Mouse (Mus musculus) limb, embryonic 14.5 days (tissue): ENCODE data around the gene Ldhc. TPM values are rescaled to one million over a fixed set of nuclear protein-coding genes. Genes with fewer than 3 reads are reported as not detected.
"Not testable (repeated sequence)": the region's sequence is repeated elsewhere in the genome, so short reads cannot be mapped to it uniquely, and the experiment has no call there.

Experiments used
- ATAC-seq: fragments of 200-750 bp; cut with Nextera tagmentation; 2 replicates; pipeline ENCODE4 v1.8.0; 2017; ENCODE audit warnings: low read depth, moderate number of reproducible peaks, moderate TSS enrichment; ENCODE audit not compliant: low FRiP score
- DNase-seq: peaks from one replicate; pipeline ENCODE4 v3.0.0-alpha.2; 2015; ENCODE audit warnings: low spot score
- H3K27ac ChIP-seq: fragments of 300-500 bp; sonication (generic); replicated peaks from 2 replicates; pipeline ENCODE4 v1.5.1; 2014; ENCODE audit warnings: low read depth, mild to moderate bottlenecking, low read length, moderate library complexity, mixed read lengths
- H3K27me3 ChIP-seq: fragments of 300-500 bp; sonication (generic); 2 replicates; pipeline ENCODE4 v1.6.1; 2014; ENCODE audit warnings: low read length, mixed read lengths; ENCODE audit not compliant: control insufficient read depth, insufficient read depth
- H3K36me3 ChIP-seq: fragments of 300-500 bp; sonication (generic); 2 replicates; pipeline ENCODE4 v1.6.1; 2014; ENCODE audit warnings: mild to moderate bottlenecking, low read length, moderate library complexity, mixed read lengths; ENCODE audit not compliant: control insufficient read depth, insufficient read depth
- H3K4me1 ChIP-seq: fragments of 300-500 bp; sonication (generic); 2 replicates; pipeline ENCODE4 v1.6.1; 2014; ENCODE audit warnings: antibody characterized with exemption, low read length, mixed read lengths; ENCODE audit not compliant: control insufficient read depth, insufficient read depth
- H3K4me2 ChIP-seq: fragments of 300-500 bp; sonication (generic); replicated peaks from 2 replicates; pipeline ENCODE4 v1.6.1; 2014; ENCODE audit warnings: low read depth, mild to moderate bottlenecking, low read length, moderate library complexity; ENCODE audit not compliant: severe bottlenecking
- H3K4me3 ChIP-seq: fragments of 300-500 bp; sonication (generic); replicated peaks from 2 replicates; pipeline ENCODE4 v1.5.1; 2014; ENCODE audit warnings: low read length
- H3K9ac ChIP-seq: fragments of 300-500 bp; sonication (generic); 2 replicates; pipeline ENCODE4 v1.6.1; 2014; ENCODE audit warnings: mild to moderate bottlenecking, low read depth, low read length, moderate library complexity; ENCODE audit not compliant: severe bottlenecking
- H3K9me3 ChIP-seq: fragments of 300-500 bp; sonication (generic); 2 replicates; pipeline ENCODE4 v1.6.1; 2016; ENCODE audit warnings: low read length; ENCODE audit not compliant: control insufficient read depth
- POLR2A ChIP-seq: fragments of 200-500 bp; IDR thresholded peaks from 2 replicates; pipeline ENCODE4 v1.8.0; 2012; ENCODE audit warnings: inconsistent platforms, mild to moderate bottlenecking, moderate library complexity, borderline replicate concordance; ENCODE audit not compliant: insufficient read depth, insufficient read length; ENCODE audit errors: extremely low read depth
- WGBS: fragments of 180-500 bp; shearing (Covaris S2); extraction: QIAGEN DNeasy Blood & Tissue Kit; methylation state at CpG from one replicate; pipeline ENCODE4 v1.1.7; 2014; 5-methylcytosine and 5-hydroxymethylcytosine counted together
- polyA plus RNA-seq, 2 experiments: library from polyadenylated mRNA; depleted of rRNA in 1 of 2; stranded (reverse) in 1 of 2; unstranded in 1 of 2; fragments of >200 nt; fragmentation: Nextera tagmentation in 1 of 2; extraction: Ambion mirVana in 1 of 2; gene quantifications; 2 replicates each; pipeline versions ENCODE4 v1.2.1 to v1.2.3; 2012 to 2014

Ldhc gene
- polyA plus RNA-seq, 2 experiments: not detected

- TF ChIP-seq POLR2A: no peak
- Histone ChIP-seq H3K4me3 (no peak overlapping the region), H3K4me1 (no peaks in the 10 kb centered on the region), H3K27ac (no peak overlapping the region), H3K27me3 (no peaks in the 10 kb centered on the region), H3K9ac (no peak overlapping the region), H3K4me2 (no peak overlapping the region), H3K36me3 (no peaks in the 10 kb centered on the region), H3K9me3 (no peaks in the 10 kb centered on the region)
- WGBS: 88% methylated on average over 12 of the region's 12 CpGs
- ATAC-seq (no peak), DNase-seq (no peak)
These were observed 31.1 kb upstream of the Ldhc start for GRCm38 (mm10) chr7:46829911-46830310.

DNA sequence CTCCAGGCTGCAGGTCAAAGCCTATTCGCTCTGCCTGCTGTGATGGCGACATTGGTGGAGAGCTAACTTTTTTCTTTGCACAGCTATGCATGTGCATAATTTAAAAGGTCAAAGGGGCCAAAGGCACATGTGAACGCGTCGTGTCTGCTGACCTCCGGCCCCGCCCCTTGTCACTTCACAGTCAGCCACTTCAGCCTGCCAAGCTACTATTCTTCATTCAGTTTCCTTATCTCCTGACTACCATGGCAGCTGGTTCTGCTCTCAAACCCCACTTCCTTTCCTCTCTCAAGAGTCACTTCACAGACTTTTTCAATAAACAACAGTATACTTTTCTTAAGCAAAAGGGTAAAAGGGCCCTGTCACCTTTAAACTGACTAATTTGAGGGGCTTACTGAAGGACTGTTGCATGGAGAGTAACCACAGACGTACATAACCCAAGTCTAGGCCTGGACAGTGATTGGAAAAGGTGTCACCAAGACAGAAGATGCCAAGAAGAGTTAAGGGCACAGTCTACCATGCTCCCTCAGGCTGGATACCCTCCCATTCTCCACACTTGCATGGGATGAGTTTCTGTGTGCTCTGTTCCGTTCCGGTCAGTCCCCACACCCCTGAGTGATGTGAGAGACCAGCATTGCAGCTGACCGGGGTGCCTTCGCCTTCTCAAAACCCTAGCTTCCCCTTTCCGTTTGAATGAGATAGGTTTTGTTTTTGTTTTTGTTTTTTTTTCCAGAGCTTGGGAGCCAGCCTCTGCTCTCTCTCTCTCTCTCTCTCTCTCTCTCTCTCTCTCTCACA is 30.0 kb upstream of the Ldhc start:
- H3K36me3 ChIP-seq: no peaks in the 10 kb centered on the region
- 57% methylated on average over 13 of the region's 13 CpGs for WGBS
- no peaks in the 10 kb centered on the region for H3K4me1 ChIP-seq
- no peaks in the 10 kb centered on the region for H3K9me3 ChIP-seq
- no peak overlapping the region for H3K4me2 ChIP-seq
- TF ChIP-seq POLR2A: no peak
- no peak overlapping the region for H3K4me3 ChIP-seq
- no peak overlapping the region for H3K27ac ChIP-seq
- H3K27me3 ChIP-seq: no peaks in the 10 kb centered on the region
- ATAC-seq (no peak), DNase-seq (no peak)
- no peak overlapping the region for H3K9ac ChIP-seq

- DNase-seq (no peak), ATAC-seq (no peak)
- no peak overlapping the region for H3K27ac ChIP-seq
- H3K4me2 ChIP-seq: no peak overlapping the region
- 74% methylated on average over 8 of the region's 8 CpGs for WGBS
- no peak overlapping the region for H3K9ac ChIP-seq
- no peaks in the 10 kb centered on the region for H3K36me3 ChIP-seq
- H3K4me3 ChIP-seq: no peak overlapping the region
- no peaks in the 10 kb centered on the region for H3K4me1 ChIP-seq
- TF ChIP-seq POLR2A: no peak
- H3K9me3 ChIP-seq: no peaks in the 10 kb centered on the region
- H3K27me3 ChIP-seq: no peaks in the 10 kb centered on the region
These were observed 29.3 kb upstream of the Ldhc start for GRCm38 (mm10) chr7:46831693-46832092.

GRCm38 (mm10) chr7:46832112-46832810 is 28.7 kb upstream of the Ldhc start:
- H3K27me3 ChIP-seq, H3K9me3 ChIP-seq, H3K27ac ChIP-seq, ATAC-seq, H3K4me3 ChIP-seq, H3K9ac ChIP-seq, DNase-seq, H3K36me3 ChIP-seq, H3K4me2 ChIP-seq, H3K4me1 ChIP-seq: not testable (repeated sequence)
- 92% methylated on average over 11 of the region's 11 CpGs for WGBS

DNA sequence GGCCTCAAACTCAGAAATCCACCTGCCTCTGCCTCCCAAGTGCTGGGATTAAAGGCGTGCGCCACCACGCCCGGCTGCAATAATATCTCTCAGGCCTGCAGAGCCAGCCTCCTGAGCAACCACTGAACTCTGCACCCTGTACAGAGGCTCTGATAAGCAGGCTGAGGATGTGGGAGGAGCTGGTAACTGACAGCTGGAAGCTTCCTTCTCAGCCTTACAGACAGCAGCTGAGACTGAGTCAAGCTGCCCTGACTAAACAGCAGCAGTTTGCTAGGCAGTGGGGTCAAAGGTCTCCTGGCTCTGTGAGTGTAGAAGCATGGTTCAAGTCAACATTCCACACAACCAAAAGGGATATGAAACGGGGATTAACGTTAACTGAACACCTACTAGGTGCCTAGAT is 27.7 kb upstream of the Ldhc start:
- DNase-seq: no peak
- Histone ChIP-seq H3K4me1 (peaks cover 5% of the 10 kb centered on the region; the same call in 1 of the 2 replicates), H3K4me2 (no peak overlapping the region), H3K9ac (no peak overlapping the region), H3K27ac (no peak overlapping the region), H3K36me3 (no peaks in the 10 kb centered on the region), H3K4me3 (no peak overlapping the region), H3K27me3 (no peaks in the 10 kb centered on the region), H3K9me3 (no peaks in the 10 kb centered on the region)
- 77% methylated on average over 6 of the region's 6 CpGs for WGBS
- ATAC-seq: no peak
- TF ChIP-seq POLR2A: no peak
